Mouse (Mus musculus) large intestine, adult 2 months (tissue): ENCODE results near the gene Gramd2. TPM values are rescaled to one million over a fixed set of nuclear protein-coding genes. Genes with fewer than 3 reads are reported as not detected.
"Not testable (repeated sequence)": the region's sequence is repeated elsewhere in the genome, so short reads cannot be mapped to it uniquely, and the experiment has no call there.

Source experiments
- DNase-seq: peaks from one replicate; pipeline ENCODE4 v3.0.0-alpha.2; 2012; ENCODE audit warnings: low read depth, low spot score
- WGBS: fragments of 180-500 bp; shearing (Covaris S2); methylation state at CpG from one replicate; pipeline ENCODE4 v1.1.7; 2018; 5-methylcytosine and 5-hydroxymethylcytosine counted together
- polyA plus RNA-seq: library from polyadenylated mRNA; depleted of rRNA; stranded (reverse); fragments of >200 nt; gene quantifications from 2 replicates; pipeline ENCODE4 v1.2.3, GENCODE M21; 2012; rRNA removed

Gramd2 gene
- polyA plus RNA-seq, 1 experiment: 3.7 TPM

DNA sequence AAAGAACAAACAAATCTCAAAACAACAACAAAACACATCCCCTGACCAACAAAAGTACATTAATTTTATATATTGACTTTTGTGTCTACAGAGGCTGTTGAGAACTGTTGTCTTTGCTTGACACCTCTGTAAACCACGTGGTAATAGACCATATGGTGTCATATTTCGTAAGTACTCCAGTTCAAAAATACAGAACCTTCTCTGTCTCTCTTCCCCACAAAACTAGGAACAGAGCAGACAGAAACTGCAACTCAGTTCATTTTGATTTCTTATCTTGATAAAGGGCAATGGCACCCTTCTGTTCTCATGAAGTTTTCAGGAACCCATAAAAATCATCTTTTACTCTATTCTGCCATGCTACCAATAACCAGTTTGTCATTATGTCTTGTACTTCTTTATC is 75.3 kb downstream of the Gramd2 start:
- no peak for DNase-seq
- WGBS: 52% methylated on average over 2 of the region's 2 CpGs

DNA sequence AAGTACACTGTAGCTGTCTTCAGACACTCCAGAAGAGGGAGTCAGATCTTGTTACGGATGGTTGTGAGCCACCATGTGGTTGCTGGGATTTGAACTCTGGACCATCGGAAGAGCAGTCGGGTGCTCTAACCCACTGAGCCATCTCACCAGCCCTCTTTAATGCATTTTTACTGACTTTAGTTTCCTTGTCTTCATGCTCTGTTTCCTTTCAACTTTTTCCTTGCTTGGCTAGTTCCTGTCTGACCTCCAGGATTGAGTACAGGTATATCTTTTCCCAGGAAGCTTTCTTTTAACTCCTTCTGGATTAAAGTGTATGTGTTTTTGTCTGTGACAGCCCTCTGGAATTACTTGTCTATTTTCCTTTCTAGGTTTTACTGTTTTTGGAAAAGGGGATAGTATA is 77.1 kb downstream of the Gramd2 start:
- WGBS: 85% methylated on average over 3 of the region's 3 CpGs
- DNase-seq: not testable (repeated sequence)

DNA sequence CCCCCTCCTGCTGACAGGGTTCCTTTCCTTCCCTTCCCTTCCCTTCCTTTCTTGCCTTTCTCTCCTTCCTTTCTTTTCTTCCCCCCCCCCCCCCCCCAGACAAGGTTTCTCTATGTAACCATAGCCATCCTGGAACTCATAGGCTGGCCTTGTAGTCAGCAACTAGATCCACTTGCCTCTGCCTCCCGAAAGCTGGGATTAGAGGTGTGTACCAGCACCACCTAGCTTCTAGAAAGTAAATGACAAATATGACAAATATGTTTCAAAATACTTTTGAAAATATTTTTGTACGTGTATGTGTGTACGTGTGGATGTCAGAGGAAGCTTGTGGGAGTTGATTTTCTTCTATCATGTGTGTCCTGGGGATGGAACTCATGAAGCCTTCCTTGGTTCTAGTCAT is 80.6 kb downstream of the Gramd2 start:
- 33% methylated on average over 3 of the region's 3 CpGs for WGBS
- no peak for DNase-seq

DNA sequence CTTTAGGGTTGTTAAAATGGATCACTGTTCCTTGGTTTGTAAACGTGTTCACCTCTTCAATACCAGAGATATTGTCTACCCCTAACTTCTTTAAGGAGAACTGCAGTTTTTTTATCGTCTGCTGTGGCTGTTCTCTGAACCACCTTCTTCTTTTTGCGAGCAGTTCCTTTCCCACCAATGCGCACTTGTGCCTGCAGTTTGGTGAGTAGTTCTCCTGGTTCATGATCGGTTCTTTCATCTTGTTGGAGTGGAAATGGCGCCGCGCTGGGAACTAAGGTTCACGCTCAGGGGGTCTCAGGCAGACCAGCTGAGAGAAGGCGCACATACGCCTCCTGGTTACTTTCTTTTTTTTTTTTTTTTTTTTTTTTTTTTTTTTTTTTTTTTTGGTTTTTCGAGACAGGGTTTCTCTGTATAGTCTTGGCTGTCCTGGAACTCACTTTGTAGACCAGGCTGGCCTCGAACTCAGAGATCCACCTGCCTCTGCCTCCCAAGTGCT is 87.1 kb downstream of the Gramd2 start:
- not testable (repeated sequence) for DNase-seq
- 94% methylated on average over 12 of the region's 13 CpGs for WGBS

Other genes starting within 250 kb of the Gramd2 start
- 14.3 and 19.3 TPM in 2 replicates for gene Arih1, start 193.5 kb upstream of the Gramd2 start, polyA plus RNA-seq
- 95.5 and 107 TPM in 2 replicates for gene Hexa, start 140.6 kb upstream of the Gramd2 start, polyA plus RNA-seq
- gene Tmem202, start 140.3 kb upstream of the Gramd2 start, polyA plus RNA-seq: 0.43 TPM in 1 of 2 replicates, not detected in the other
- gene Celf6, start 102.2 kb upstream of the Gramd2 start, polyA plus RNA-seq: 1.0 TPM in 2 replicates
- gene Parp6, start 62.9 kb upstream of the Gramd2 start, polyA plus RNA-seq: 21.6 and 22.4 TPM in 2 replicates
- gene Pkm, start 23.8 kb upstream of the Gramd2 start, polyA plus RNA-seq: 391 and 778 TPM in 2 replicates
- 2.3 and 2.9 TPM in 2 replicates for gene Senp8, start 70.6 kb downstream of the Gramd2 start, polyA plus RNA-seq
- gene Myo9a, start 70.8 kb downstream of the Gramd2 start, polyA plus RNA-seq: 1.0 and 1.7 TPM in 2 replicates